Mouse (Mus musculus) lung, postnatal 0 days (tissue): Measurements from ENCODE around the gene Actn2.

Experiments
- CTCF ChIP-seq: IDR thresholded peaks from 2 replicates; pipeline ENCODE4 v1.5.1; 2016; ENCODE audit warnings: antibody characterized with exemption, mild to moderate bottlenecking
- EP300 ChIP-seq: IDR thresholded peaks from 2 replicates; pipeline ENCODE4 v1.6.1; 2016; ENCODE audit warnings: antibody characterized with exemption, mild to moderate bottlenecking, control low read depth

DNA sequence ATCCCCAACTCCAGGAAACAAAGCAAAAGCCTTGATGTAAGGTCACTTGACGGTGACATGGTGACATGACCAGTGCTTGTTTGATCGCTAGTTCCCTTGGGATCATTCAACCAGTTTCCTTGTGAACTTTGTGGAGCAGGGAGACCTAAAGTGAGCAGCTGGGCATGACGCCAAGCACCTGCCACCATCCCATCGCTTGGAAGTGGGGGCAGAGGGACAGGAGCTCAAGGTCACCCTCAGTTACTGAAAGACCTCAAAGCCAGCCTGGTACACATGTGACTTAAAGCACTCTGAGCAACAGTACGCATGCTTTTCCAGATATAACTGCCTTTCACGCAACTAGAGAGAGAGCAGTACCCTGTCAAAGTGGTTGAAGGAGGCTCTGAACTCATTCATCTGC, 65.8 kb downstream of the Actn2 start:
- TF ChIP-seq CTCF, result no peak
- no peak for TF ChIP-seq EP300
